23 mouse cellular contexts compared by ENCODE assay signal in genomic region chr5:100899745-100900489, GRCm38 (mm10).
"Had no signal": no experiment of that assay in that cellular context is flagged by ENCODE, and none has a peak within 500 bp of the region (broad histone marks: within the 10 kb centered on the region; RNA-seq: fewer than 3 reads in every experiment).

No protein-coding gene starts in this region.

- H3K27me3 ChIP-seq: kidney, embryonic 15.5 days; limb, embryonic 12.5 days; midbrain, embryonic 12.5 days; midbrain, embryonic 15.5 days; neural tube, embryonic 12.5 days; neural tube, embryonic 15.5 days had no signal

- H3K9ac ChIP-seq: kidney, embryonic 15.5 days; limb, embryonic 12.5 days; liver, embryonic 14.5 days; lung, embryonic 14.5 days; midbrain, embryonic 12.5 days; midbrain, embryonic 15.5 days; neural tube, embryonic 12.5 days; neural tube, embryonic 15.5 days had no signal

- H3K27ac ChIP-seq: kidney, embryonic 15.5 days; left cerebral cortex, adult 2 months; limb, embryonic 12.5 days; liver, embryonic 14.5 days; macrophage; midbrain, embryonic 12.5 days; midbrain, embryonic 15.5 days; neural tube, embryonic 12.5 days; neural tube, embryonic 15.5 days; stomach, postnatal 0 days had no signal

- H3K4me1 ChIP-seq: kidney, embryonic 15.5 days; limb, embryonic 12.5 days; midbrain, embryonic 12.5 days; midbrain, embryonic 15.5 days; neural tube, embryonic 12.5 days; neural tube, embryonic 15.5 days had no signal

- DNase-seq: kidney, adult 11 months; kidney, adult 8-10 months; kidney, postnatal 10 days; kidney, postnatal 36 days; layer of hippocampus, postnatal 36 days; lung, embryonic 14.5 days; right cerebral cortex, adult 18-20 months; right cerebral cortex, postnatal 14 days; right cerebral cortex, postnatal 4 days; thymus, adult 2 months; thymus, postnatal 14 days; thymus, postnatal 4 days had no signal

- ATAC-seq: lung, postnatal 0 days; midbrain, embryonic 15.5 days had no signal

- H3K9me3 ChIP-seq: kidney, embryonic 15.5 days; midbrain, embryonic 15.5 days; neural tube, embryonic 12.5 days; neural tube, embryonic 15.5 days had no signal

- H3K4me3 ChIP-seq: kidney, embryonic 15.5 days; left cerebral cortex, adult 2 months; limb, embryonic 12.5 days; midbrain, embryonic 12.5 days; midbrain, embryonic 15.5 days; neural tube, embryonic 12.5 days; neural tube, embryonic 15.5 days had no signal

- H3K36me3 ChIP-seq: kidney, embryonic 15.5 days; limb, embryonic 12.5 days; midbrain, embryonic 12.5 days; midbrain, embryonic 15.5 days; neural tube, embryonic 12.5 days; neural tube, embryonic 15.5 days had no signal

- H3K4me2 ChIP-seq: kidney, embryonic 15.5 days; limb, embryonic 12.5 days; lung, embryonic 14.5 days; midbrain, embryonic 12.5 days; midbrain, embryonic 15.5 days; neural tube, embryonic 12.5 days; neural tube, embryonic 15.5 days had no signal
